Mouse (Mus musculus) testis, adult 2 months (tissue): ENCODE results near the gene Nova2. TPM values are rescaled to one million over a fixed set of nuclear protein-coding genes. Genes with fewer than 3 reads are reported as not detected.

Source experiments
- H3K27ac ChIP-seq: fragments of 200-500 bp; 2 replicates; pipeline ENCODE4 v1.5.1; 2012; ENCODE audit warnings: low read depth, low read length; ENCODE audit not compliant: control insufficient read depth, insufficient read depth
- H3K27me3 ChIP-seq: fragments of 200-500 bp; 2 replicates; pipeline ENCODE4 v1.6.1; 2012; ENCODE audit warnings: mild to moderate bottlenecking, low read length, moderate library complexity; ENCODE audit not compliant: control insufficient read depth, insufficient read depth
- H3K36me3 ChIP-seq: fragments of 200-500 bp; 2 replicates; pipeline ENCODE4 v1.6.1; 2012; ENCODE audit warnings: mild to moderate bottlenecking, low read length; ENCODE audit not compliant: control insufficient read depth, insufficient read depth
- H3K4me1 ChIP-seq: fragments of 200-500 bp; 2 replicates; pipeline ENCODE4 v1.6.1; 2012; ENCODE audit warnings: low read length; ENCODE audit not compliant: control insufficient read depth, insufficient read depth
- H3K4me3 ChIP-seq: fragments of 200-500 bp; 2 replicates; pipeline ENCODE4 v1.5.1; 2012; ENCODE audit warnings: low read depth, mild to moderate bottlenecking, low read length, moderate library complexity, mixed read lengths; ENCODE audit not compliant: control insufficient read depth
- CTCF ChIP-seq: fragments of 200-500 bp; IDR thresholded peaks from 2 replicates; pipeline ENCODE4 v1.5.1; 2012; ENCODE audit warnings: low read depth, mild to moderate bottlenecking, inconsistent platforms, low read length, moderate library complexity; ENCODE audit not compliant: control insufficient read depth, insufficient read depth, insufficient replicate concordance
- POLR2A ChIP-seq: fragments of 200-500 bp; IDR thresholded peaks from 2 replicates; pipeline ENCODE4 v1.6.1; 2012; ENCODE audit warnings: low read depth, mild to moderate bottlenecking, inconsistent platforms, low read length, moderate library complexity; ENCODE audit not compliant: control insufficient read depth
- polyA plus RNA-seq: library from polyadenylated mRNA; depleted of rRNA; stranded (reverse); fragments of >200 nt; gene quantifications from 2 replicates; pipeline ENCODE4 v1.2.3, GENCODE M21; 2012; rRNA removed

Gene Nova2
- polyA plus RNA-seq, 1 experiment, result 2.4 TPM

GRCm38 (mm10) chr7:19007026-19007977 is 81.6 kb downstream of the Nova2 start:
- no peaks in the 10 kb centered on the region for H3K36me3 ChIP-seq
- H3K4me3 ChIP-seq, result no peak overlapping the region
- no peaks in the 10 kb centered on the region for H3K27me3 ChIP-seq
- no peak for TF ChIP-seq CTCF
- no peak for TF ChIP-seq POLR2A
- no peak overlapping the region for H3K27ac ChIP-seq
- H3K4me1 ChIP-seq, result peaks cover 31% of the 10 kb centered on the region

- H3K4me3 ChIP-seq, result no peak overlapping the region
- no peaks in the 10 kb centered on the region for H3K27me3 ChIP-seq
- peaks cover 20% of the 10 kb centered on the region for H3K4me1 ChIP-seq
- no peak for TF ChIP-seq CTCF
- TF ChIP-seq POLR2A, result no peak
- no peaks in the 10 kb centered on the region for H3K36me3 ChIP-seq
- no peak overlapping the region for H3K27ac ChIP-seq
These were observed 84.9 kb downstream of the Nova2 start for GRCm38 (mm10) chr7:19010581-19010980.

GRCm38 (mm10) chr7:19012025-19012621 is 86.4 kb downstream of the Nova2 start:
- TF ChIP-seq POLR2A (no peak), CTCF (no peak)
- peak overlapping the region; percentile 41 for H3K4me3 ChIP-seq
- H3K36me3 ChIP-seq, result no peaks in the 10 kb centered on the region
- peaks cover 17% of the 10 kb centered on the region for H3K4me1 ChIP-seq
- no peaks in the 10 kb centered on the region for H3K27me3 ChIP-seq
- no peak overlapping the region for H3K27ac ChIP-seq

GRCm38 (mm10) chr7:19012882-19013281 is 87.2 kb downstream of the Nova2 start:
- Histone ChIP-seq H3K27me3 (no peaks in the 10 kb centered on the region), H3K36me3 (no peaks in the 10 kb centered on the region), H3K4me3 (no peak overlapping the region), H3K4me1 (peaks cover 17% of the 10 kb centered on the region), H3K27ac (no peak overlapping the region)
- TF ChIP-seq CTCF (no peak), POLR2A (no peak)

GRCm38 (mm10) chr7:19014452-19014851 is 88.8 kb downstream of the Nova2 start:
- TF ChIP-seq POLR2A (no peak), CTCF (0 out of 2 replicates have a peak, but pooled peaks have one; percentile 12)
- Histone ChIP-seq H3K36me3 (no peaks in the 10 kb centered on the region), H3K4me1 (peaks cover 25% of the 10 kb centered on the region), H3K4me3 (no peak overlapping the region), H3K27me3 (no peaks in the 10 kb centered on the region), H3K27ac (no peak overlapping the region)

Other genes starting within 250 kb of the Nova2 start
- gene Psg20, start 239.7 kb upstream of the Nova2 start, polyA plus RNA-seq, result not detected in 2 replicates
- gene Psg22, start 207.8 kb upstream of the Nova2 start, polyA plus RNA-seq, result 0.17 and 0.21 TPM in 2 replicates
- 8.5 and 11.8 TPM in 2 replicates for gene Psg19, start 127.4 kb upstream of the Nova2 start, polyA plus RNA-seq
- gene Psg17, start 104.3 kb upstream of the Nova2 start, polyA plus RNA-seq, result 1.1 and 2.3 TPM in 2 replicates
- 0.63 and 0.94 TPM in 2 replicates for gene Mill2, start 85.9 kb upstream of the Nova2 start, polyA plus RNA-seq
- gene Pglyrp1, start 54.6 kb upstream of the Nova2 start, polyA plus RNA-seq, result 0.14 TPM in 1 of 2 replicates, not detected in the other
- 23.8 and 26.8 TPM in 2 replicates for gene Ccdc61, start 15.5 kb upstream of the Nova2 start, polyA plus RNA-seq
- gene Nanos2, start 61.5 kb downstream of the Nova2 start, polyA plus RNA-seq, result 0.08 and 0.10 TPM in 2 replicates
- 35.6 and 42.9 TPM in 2 replicates for gene Mypop, start 65.4 kb downstream of the Nova2 start, polyA plus RNA-seq
- 4.9 and 5.4 TPM in 2 replicates for gene Irf2bp1, start 78.2 kb downstream of the Nova2 start, polyA plus RNA-seq
- 2.1 and 2.3 TPM in 2 replicates for gene Foxa3, start 97.7 kb downstream of the Nova2 start, polyA plus RNA-seq
- 196 and 222 TPM in 2 replicates for gene Sympk, start 98.5 kb downstream of the Nova2 start, polyA plus RNA-seq
- 226 and 241 TPM in 2 replicates for gene Rsph6a, start 128.8 kb downstream of the Nova2 start, polyA plus RNA-seq
- gene Dmwd, start 150.3 kb downstream of the Nova2 start, polyA plus RNA-seq, result 83.7 and 92.1 TPM in 2 replicates
- 75.3 and 91.2 TPM in 2 replicates for gene Dmpk, start 158.0 kb downstream of the Nova2 start, polyA plus RNA-seq
- 3.3 and 3.5 TPM in 2 replicates for gene Six5, start 168.7 kb downstream of the Nova2 start, polyA plus RNA-seq
- 13.2 and 16.4 TPM in 2 replicates for gene Gm4969, start 192.5 kb downstream of the Nova2 start, polyA plus RNA-seq
- gene Fbxo46, start 194.0 kb downstream of the Nova2 start, polyA plus RNA-seq, result 49.3 and 59.7 TPM in 2 replicates
- gene Qpctl, start 223.4 kb downstream of the Nova2 start, polyA plus RNA-seq, result 12.7 and 13.5 TPM in 2 replicates
- 135 and 140 TPM in 2 replicates for gene Snrpd2, start 223.8 kb downstream of the Nova2 start, polyA plus RNA-seq
- 20.9 and 24.3 TPM in 2 replicates for gene Gipr, start 240.2 kb downstream of the Nova2 start, polyA plus RNA-seq